Mouse (Mus musculus): ENCODE results near the gene Nmnat2.

Nmnat2 gene

DNA sequence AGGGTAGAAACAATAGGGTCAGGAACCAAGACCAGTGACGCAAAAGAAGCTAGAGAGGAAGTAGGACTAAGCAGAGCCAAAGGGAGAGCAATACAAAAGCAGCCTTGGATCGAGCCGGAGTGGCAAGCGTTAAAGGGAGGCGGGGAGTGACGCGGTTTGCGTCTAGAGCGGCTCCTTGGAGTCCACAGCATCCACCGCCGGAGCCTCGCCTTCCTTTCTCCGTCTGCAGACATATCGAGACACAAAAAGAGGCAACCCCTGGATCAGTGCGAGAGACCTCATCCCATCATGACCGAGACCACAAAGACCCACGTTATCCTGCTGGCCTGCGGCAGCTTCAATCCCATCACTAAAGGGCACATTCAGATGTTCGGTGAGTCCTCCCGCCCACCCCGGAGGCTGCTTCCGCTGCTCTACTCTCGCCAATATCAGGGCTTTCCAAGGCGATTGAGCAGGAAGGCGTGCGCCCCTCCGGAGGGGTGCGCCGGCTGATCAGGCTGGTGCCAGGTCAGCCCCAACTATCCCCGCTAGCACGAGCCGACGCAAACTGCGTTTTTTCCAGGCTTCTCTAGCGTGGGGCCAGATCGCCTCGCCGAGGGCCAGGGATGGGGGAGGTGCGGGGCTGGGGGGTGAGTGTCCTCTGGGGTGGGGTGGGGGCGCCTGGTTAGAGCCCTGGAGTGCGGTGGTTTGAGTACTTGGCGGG, at the start of gene Nmnat2:
TSS of gene Nmnat2 (plus strand) at position 173 of the 703 bp plus-strand sequence.
- peak; percentile 58 for DNase-seq (ENCODE audit: low read depth, low spot score)

DNA sequence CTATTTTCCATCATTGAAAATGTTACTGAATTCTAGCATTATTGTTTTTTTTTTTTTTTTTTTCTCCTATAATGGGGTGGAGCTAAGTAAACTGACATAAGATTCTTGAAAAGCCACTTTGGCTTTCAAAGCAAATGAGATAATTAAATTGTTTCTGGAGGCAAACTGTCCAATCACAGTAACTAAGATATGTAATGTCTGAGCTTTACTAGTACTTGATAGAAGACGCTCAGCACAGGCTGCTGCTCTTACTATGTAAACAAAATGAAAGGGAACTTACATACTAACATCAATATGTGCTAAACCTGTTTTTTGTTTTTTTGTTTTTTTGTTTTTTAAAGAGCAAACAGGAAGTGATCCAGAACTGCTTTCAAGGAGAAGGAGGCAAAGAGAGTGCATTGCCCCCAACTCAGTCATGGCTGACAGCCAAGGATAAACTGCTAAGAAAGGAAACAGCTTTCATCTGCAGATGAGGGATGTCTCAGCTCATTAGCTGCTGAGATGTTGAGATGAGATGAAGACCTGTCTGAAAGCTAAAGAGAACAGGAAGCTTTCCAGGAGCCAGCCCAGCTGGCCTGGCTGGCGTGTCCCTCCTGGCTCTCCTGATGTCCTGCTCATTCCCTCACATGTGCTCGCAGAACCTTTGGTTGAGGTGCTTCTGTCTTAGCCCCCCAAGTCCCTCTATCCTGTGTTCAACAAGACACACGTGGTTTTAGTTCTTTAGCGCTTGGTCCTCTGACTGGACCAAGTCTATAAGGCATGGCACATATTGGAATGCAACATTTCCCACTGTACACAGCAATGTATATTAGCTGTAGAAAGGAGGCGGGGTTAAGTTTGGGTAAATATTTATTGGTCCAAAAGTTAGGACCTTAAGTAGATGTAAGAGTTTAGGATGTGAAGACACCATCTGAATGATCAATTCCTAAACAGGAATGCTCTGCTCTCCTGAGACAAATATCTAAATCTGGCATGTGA, 41.0 kb upstream of the Nmnat2 start:
- no peak for DNase-seq (ENCODE audit: low read depth, low spot score)

DNA sequence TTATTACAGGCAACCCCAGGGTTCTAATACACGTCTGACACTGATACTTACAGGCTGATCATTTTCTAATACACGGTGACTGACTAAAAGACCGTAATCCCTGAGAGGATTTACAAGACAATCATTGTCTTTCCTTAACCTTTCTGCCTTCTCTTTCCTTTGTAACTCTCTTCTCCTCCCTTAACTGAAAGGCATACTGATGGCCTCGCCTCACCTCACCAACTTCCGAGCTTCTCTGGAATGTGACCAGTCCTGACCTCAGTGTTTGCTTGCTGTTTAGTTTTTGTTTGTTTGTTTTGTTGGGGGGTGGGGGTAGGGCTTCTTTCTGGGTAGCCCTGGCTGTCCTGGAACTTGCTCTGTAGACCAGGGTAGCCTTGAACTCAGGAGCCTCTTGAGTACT, 39.0 kb upstream of the Nmnat2 start:
- no peak for DNase-seq (ENCODE audit: low read depth, low spot score)

DNA sequence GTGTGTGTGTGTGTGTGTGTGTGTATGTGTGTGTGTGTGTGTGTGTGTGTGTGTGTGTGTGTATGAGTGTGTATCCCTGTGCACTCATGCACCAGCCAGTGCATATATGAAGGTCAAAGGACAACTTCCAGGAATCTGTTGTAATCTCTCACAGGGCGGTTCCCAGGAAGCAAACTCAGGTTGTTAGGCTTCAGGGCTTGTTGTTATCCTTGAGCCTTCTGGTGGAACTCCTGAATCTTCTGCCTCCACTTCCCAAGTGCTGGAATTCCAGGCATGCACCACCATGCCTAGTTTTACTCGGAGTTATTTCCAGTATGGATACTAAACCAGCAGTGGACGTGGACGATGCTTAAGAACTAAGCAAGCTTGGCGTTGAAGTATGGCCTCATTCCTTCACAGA, 37.9 kb upstream of the Nmnat2 start:
- no peak for DNase-seq (ENCODE audit: low read depth, low spot score)

DNA sequence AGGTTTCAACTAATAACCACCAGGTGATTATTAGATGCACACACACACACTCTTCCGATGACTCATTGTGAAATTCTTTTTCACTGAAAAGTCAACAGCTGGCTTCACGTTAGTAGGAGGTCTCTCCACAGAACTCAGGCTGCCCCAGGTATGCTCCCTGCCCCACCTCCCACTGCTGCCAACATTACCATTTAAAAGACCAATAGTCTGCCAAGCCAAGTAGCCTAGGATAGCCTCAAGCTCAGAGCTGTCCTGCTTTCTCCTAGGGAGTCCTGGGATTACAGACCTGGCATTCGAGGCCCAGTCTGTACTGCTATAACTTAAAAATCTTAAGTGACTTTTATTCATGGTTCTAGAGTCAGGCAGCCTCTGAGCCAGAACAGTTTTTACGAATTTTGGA, 37.2 kb upstream of the Nmnat2 start:
- no peak for DNase-seq (ENCODE audit: low read depth, low spot score)

DNA sequence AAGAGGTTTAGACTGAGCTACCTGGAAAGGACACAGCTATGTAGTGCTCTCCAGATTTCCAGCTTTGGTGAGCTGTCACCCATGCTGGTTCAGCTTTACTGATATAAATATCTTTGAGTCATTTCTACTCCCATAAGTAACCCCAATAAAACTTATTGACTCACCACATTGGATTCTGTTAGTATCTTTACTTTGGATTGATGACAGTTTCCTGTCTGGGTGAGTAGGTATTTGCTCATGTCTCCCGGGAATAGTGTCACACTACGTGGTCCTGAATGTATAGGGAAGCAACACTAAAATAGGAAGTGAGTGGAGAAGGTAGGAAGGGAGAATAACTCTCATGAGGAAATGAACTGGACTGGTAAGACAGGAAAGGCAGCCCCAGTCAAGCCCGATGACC, 33.0 kb upstream of the Nmnat2 start:
- DNase-seq (ENCODE audit: low read depth, low spot score): no peak

DNA sequence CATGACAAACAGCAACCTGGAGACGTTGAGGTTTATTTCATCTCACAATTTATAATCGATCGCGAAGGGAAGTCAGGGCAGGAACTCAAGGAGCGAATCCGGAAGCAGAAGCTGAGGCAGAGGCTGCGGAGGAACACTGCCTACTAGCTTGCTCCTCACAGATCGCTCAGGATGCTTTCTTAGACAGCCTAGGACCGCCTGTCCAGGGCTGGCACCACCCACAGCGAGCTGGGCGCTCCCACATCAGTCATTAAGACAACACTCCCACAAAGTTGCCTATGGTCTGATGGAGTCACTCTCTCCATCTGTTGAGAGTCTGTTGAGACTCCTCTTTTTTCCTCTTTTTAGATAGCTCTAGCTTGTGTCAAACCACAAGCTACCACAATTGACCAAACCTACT, 20.8 kb upstream of the Nmnat2 start:
- no peak for DNase-seq (ENCODE audit: low read depth, low spot score)

DNA sequence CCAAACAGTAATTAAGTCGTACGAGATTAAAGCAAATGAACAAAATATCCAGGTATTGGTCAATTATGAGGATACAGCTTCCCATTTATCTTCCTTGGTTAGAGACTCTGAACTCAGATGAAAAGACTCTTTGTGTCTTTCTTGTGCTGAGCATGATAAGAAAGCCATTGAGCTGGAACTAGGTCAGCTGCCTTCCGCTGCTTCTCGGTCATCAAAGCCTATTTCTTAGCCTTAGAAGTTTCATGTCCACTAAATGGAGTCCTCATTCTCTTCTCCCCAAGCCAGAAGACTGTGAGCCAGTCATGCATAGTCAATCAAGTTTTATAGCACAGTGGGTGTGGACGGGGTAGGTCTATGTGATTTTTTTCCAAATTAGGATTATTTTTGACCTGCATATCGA, 19.3 kb upstream of the Nmnat2 start:
- DNase-seq (ENCODE audit: low read depth, low spot score): no peak

DNA sequence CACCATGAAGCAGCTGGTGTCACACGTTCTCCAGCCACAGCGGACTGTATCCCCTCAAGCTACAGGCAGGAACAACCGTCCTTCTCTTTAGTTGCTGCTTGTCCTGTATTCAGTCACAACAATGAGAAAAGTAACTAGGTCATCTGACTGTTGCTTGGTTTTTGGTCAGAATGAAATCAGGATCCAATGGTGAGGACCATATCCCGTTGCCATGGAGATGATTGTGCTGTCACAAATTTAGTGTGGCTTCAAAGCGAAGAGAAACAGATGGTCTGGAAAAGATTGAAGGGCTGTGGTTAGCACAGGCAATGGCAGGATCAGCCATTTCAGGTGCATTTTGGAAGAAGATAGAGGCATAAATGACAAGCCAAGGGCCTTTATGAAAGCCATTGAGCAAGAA, 18.4 kb upstream of the Nmnat2 start:
- no peak for DNase-seq (ENCODE audit: low read depth, low spot score)

DNA sequence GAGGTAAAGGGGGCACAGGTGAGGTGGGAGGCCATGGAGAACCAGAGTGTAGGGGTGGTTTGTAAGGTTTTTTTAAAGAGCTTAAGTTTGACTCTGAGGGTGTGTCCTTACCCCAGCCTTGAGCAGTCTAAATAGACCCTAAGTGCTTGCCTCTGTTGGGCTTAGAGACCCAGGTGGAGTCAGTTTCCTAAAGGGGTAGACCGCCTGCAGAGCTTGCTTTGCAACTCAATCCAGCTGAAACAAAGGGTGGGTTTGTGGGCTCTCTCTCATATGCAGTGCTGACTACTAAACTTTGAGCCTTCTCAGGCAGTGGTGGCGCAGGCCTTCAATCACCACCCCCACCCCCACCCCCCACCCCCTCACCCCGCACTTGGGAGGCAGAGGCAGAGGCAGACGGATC, 11.8 kb upstream of the Nmnat2 start:
- DNase-seq (ENCODE audit: low read depth, low spot score): no peak

DNA sequence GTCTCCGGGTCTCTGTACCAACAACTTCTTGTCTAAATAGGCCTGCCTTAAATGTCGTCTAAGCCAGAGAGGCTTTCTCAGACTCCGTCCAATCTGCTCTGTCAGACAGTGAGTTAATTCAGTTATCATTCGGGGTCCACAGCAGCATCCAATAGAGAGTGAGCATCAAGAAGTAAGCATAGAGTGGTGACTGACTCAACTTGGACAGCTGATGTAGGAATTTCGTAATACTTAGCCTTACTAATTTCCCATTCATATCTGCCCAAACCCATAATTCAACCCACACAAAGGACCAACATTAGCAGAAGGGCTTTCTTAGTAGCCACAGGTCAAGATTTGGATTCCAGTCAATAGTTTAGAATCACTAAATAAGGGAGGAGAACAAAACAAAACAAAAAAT, 626 bp upstream of the Nmnat2 start:
- DNase-seq (ENCODE audit: low read depth, low spot score): no peak

DNA sequence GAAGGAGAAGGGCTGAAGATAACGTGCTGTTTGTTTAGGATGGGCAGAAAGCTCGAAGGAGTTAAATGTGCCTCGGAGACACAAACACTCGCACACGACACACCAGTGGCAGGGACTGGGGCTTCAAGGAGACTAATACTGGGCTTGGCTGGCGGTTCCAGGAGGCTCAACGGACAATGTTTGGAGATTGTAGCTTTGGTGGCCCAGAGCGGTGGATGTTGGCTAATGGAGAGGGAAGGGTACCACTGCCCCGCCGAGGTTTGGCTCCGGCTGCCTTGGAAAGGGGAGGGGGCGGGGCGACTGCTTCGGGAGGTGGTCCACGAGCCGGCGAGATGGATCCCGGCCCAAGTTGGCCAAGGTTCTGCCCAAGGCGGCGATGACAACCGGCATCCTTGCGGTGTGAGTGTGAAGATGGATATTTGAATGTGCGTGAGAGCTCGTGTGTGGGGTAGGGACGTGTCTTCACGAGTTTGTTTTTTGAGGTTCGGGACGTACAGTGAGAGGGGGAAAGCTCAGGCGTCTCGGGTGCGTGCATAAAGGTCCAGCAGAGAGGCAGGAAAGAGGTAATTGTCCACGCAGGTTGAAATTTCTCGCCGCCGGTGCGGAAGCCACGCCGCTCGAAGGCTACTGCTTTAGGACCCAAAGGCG, 895 bp downstream of the Nmnat2 start:
- no peak for DNase-seq (ENCODE audit: low read depth, low spot score)

DNA sequence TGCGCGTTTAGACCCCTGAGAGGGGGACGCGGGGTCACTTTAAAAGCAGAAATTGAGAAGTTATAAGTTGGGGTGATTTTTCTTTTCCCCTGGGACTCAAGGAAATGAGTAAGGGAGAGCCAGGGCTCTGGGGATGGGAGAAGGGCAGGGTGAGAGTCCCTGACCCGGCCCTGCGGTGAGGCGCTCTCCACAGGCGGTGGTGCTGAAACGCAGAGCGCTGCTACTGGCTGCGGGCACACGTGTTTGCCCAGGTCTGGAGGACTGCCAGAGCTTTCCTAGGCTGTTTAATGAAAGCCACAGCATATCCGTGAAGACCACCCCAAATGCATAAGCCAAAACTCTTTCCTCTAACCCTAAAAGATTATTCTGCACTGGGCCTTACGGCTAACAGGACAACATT, 1.4 kb downstream of the Nmnat2 start:
- peak; percentile 81 for DNase-seq (ENCODE audit: low read depth, low spot score)

DNA sequence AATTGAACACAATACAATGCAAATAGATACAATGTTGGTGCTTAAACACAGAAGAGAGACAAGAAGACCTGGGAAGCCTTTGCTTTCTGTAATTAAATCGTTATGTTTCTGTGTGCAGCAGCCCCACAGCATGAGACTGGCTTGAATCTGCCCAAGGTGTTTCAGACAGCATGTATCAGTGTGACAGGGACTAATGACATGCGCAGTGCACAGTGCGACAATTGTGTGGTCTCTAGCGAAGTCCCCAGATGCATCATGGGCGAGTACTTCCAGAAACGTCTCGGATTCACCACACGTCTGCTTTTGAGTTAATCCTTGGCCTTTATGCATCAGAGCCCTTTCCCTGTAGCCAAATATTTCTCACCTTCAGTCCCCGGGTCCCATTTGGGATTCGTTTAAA, 9.6 kb downstream of the Nmnat2 start:
- DNase-seq (ENCODE audit: low read depth, low spot score): no peak

DNA sequence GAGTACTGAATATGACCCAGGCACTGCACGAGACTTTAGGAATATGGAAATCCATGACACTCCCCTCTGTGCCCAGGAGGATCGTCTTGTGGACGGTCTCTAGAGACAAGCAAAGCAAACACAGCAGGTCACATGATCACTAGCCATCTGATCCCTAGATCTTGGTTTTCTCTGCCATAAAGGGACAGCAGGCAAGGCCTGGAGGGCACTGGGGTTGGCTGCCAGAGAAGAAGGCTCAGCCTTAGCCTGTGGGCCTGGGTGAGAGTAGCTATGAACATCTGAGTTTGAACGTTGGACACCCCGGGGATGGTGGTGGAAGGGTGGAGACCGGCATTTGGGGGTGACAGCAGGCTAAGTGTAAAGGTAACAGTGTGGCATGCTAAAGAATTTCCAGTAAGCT, 11.4 kb downstream of the Nmnat2 start:
- DNase-seq (ENCODE audit: low read depth, low spot score): no peak

DNA sequence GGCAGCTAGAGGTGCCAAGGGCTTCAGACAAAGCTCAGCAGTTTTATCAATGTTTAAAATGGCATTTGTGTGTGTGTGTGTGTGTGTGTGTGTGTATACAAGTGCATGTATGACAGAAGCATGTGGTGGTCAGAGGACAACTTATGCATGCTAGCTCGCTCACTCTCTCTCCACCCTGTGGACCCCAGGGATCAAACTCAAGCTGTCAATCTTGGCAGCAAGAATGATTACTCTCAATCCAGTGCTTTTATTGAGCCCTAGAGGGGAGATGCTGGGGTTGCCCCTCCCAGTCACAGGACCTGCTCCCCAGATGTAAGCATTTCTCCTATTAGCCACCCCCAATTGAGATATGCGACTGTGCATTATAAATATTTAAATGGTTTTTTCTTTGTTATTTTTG, 11.9 kb downstream of the Nmnat2 start:
- DNase-seq (ENCODE audit: low read depth, low spot score): no peak

DNA sequence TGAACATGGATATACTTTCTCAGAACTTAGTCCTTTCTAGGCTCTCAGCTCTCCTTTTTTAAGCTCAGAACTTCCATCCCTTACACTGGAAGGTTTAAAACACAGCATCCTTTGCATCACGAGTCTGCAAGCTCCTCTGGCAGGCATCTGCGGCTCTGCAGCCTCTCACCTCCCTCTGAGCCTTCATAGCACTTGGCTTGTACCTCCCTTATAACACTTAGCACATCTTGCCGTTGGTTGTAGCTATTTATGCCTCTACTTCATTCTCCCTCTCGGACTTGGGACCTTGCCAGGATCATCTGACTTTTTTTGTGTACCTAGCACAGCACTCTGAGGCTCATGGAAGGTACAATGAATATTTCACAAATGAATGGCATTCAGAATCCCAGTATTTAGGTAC, 14.3 kb downstream of the Nmnat2 start:
- DNase-seq (ENCODE audit: low read depth, low spot score): no peak

DNA sequence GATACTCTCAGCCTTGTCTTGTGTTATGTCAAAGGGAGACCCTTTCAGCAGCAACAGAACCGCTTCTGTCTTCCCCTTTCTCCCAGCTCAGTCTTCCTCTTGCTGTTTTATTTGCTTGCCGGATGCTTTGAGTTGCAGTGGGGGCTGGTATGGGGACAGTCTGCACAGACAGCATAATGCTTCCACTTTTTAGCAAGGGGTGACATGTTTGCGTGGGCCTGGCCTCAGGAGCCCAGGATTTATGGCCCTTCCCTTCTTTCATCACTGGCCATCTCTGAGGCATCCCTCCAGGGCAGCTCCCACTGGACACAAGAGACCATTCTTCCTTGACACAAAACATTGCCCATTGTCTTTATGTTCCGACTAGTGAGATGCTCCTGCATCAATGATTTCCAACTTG, 18.2 kb downstream of the Nmnat2 start:
- peak; percentile 78 for DNase-seq (ENCODE audit: low read depth, low spot score)

DNA sequence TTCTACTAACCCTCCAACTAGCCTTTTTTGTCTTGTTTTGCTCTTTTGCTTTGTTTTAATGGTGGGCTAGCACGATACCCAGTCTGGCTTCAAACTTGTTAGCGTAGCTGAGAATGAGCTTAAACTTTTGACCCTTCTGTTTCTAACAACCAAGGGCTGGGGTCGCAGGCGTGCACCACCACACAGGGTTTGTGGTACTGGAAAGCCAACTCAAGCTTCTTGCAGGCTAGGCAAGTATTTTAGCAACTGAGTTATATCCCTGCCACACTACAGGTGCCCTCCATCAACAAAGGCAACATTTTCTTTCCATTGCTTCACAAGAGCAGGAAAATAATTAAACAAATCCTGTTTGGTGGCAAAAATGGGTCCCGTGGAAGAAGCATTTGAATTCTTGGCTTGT, 18.6 kb downstream of the Nmnat2 start:
- peak; percentile 42 for DNase-seq (ENCODE audit: low read depth, low spot score)

DNA sequence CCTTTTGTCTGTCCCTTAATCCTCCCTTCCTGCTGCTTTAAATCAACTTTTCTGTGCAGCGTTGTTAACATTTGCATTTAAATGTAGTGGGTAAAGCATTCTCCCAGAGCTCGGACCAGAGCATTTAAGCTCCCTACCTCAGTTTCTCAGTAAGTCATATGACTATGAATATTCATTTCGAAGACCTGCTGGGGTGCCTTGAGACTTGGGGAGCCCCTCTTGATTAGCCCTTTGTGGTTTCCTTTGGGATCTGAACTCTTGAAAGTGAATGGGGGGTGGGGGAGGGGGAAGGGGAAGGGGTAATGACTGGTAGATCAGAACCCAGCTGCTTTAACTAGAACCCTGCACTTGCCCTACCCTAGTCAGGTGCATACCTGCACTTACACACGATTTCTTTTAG, 19.1 kb downstream of the Nmnat2 start:
- DNase-seq (ENCODE audit: low read depth, low spot score): no peak

DNA sequence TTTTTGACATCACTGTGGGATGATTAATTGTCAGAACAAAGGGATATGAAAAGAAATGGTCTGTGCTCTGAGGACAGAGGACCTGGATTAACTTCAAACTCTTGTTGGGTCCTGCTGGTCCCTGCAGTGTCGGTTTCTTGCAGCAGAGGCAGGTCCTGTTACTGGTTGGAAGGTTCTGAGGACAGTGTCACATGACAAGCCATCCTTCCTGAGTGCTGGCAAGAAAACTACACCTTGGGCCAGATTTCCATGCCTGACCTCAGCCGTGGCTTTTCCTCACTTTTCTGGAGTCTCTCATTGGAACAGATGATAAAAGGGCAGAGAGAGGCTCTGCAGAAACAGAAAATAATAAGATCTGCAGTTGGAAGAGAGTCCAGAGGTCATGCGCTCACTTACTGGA, 20.4 kb downstream of the Nmnat2 start:
- no peak for DNase-seq (ENCODE audit: low read depth, low spot score)

DNA sequence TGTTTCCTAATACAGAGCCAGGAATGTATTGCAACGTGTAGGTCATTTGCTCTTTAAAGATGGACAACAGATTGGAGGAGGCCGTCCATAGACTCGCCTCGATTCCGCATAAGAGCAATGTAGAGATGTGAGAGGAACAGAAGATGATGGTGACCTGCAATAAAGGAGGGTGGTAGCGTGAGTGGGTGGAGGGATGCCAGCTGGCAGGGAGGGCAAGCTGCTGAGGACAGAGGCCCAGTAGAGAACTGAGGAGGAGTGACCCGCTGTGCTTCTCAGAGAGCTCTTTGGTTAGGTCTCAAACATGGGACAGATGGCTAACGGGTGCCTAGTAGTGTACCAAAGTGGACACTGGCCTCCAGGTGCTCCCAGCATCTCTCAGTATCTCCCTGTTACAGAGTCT, 23.9 kb downstream of the Nmnat2 start:
- DNase-seq (ENCODE audit: low read depth, low spot score): no peak

DNA sequence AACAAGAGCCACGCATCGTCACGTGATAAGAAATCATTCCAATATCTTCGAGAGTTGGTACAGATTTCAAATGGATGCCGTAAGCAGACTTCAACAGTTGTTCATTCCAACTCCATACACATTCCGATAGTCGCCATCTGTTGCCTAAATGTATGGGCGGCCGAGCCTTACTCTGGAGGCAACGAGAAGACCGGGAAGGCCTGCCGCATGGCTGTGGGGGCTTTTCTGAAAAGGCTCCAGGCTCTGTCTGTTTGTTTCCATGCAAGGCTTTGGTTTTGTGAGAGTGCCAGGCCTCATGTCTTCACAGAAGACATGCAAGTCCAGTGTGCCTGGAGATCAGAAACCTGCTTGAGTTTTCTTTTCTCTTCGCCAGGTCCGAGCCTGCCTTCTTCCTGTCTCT, 28.6 kb downstream of the Nmnat2 start:
- DNase-seq (ENCODE audit: low read depth, low spot score): no peak

All from mesoderm, embryonic 11.5 days (tissue).